ENCODE assay signal across 7 mouse cellular contexts in genomic region chr8:81061950-81062349, GRCm38 (mm10). TPM values are rescaled to one million over a fixed set of nuclear protein-coding genes. Genes with fewer than 3 reads are reported as not detected.
DNase-seq lines count a peak whose midpoint lies in the region; ATAC-seq lines count a peak whose summit lies in the region.

No protein-coding gene starts in this region.

- peak; percentile 52 for DNase-seq in layer of hippocampus, adult 11-12 months (ENCODE audit: low spot score)
- DNase-seq in layer of hippocampus, postnatal 25 days (ENCODE audit: extremely low spot score in 1 of 2, low spot score in 1 of 2): no peak
- peak; percentile 88 for DNase-seq in brain, adult 2 months (ENCODE audit: low read depth, low spot score)
- peak; percentile 56 for DNase-seq in naive thymus-derived CD4-positive, alpha-beta T cell, adult 2 months (ENCODE audit: low read depth)
- no peak for DNase-seq in testis, postnatal 10 days (ENCODE audit: low spot score)

- peak; percentile 66 for ATAC-seq in CD4-positive, CD25-positive, alpha-beta regulatory T cell, adult 4 months
- ATAC-seq in inflammation-experienced regulatory T-cells, adult 6 months: peak; percentile 48

RNA-seq across cellular contexts. Expression of gene Usp38, which starts 47.2 kb away (rescaled TPM):
- total RNA-seq in layer of hippocampus, postnatal 25 days (2021): 10 to 100 TPM; 24.9 to 25.8 TPM
- polyA plus RNA-seq in CD4-positive, CD25-positive, alpha-beta regulatory T cell, adult 4 months (2017; shearing (Covaris generic)): 10 to 100 TPM; 22.5 to 24.2 TPM
- 10 to 100 TPM; 23.8 to 27.2 (median 25.2) TPM for polyA plus RNA-seq in inflammation-experienced regulatory T-cells, adult 6 months (2017; shearing (Covaris generic))

Comparison
In these comparisons a context has a peak if more than half of its experiments do, and no peak if none do; other contexts are left out.
1. DNase-seq: peak in layer of hippocampus, adult 11-12 months (single experiment), brain, adult 2 months (single experiment) and naive thymus-derived CD4-positive, alpha-beta T cell, adult 2 months (single experiment); none in layer of hippocampus, postnatal 25 days (0 of 2) and testis, postnatal 10 days (single experiment).